Comparison of ENCODE assay signal across 8 mouse cellular contexts in the genomic region with DNA sequence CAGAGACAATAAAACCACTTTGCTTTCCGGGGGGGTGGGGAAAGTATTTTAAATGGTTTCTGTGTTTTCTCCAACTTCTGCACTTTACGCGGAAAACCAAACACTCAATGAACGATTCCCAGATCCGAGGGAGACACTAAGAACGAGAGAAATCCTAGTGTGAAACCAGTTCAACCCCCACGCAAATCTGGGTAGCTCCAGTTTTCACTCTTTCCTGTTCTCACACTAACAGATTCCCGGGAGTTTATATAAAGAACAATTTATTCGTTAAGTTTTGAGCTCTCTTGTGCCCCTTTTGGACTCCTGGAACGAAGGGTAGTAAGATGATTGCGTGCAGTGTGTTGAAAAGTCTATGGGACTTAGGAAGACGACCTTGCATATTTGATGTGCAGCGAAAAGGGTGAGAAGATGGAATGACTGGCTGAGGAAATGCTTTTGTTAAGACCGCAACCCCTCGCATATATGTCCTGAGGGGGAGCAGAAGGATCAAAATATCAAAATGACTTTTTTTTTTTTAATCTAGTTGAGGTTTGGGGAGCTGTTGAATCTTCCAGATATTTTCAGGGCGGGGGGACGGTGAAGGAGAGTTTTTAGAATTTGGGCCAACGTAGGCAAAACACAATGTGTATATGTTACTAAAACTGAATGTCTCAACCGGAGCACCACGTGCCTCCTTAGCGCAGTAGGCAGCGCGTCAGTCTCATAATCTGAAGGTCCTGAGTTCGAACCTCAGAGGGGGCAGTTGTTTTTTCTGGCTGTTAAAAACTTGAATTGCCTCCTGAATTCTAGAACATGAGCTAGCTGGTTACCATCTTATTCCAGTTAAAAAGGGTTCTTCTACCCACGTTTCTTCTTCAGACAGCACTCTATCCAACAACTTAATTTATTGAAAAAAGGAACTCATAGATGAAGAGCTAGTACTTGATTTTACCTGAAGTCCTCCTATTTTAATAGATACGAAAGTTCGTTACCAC. TPM values are rescaled to one million over a fixed set of nuclear protein-coding genes. Genes with fewer than 3 reads are reported as not detected.
A peak's percentile ranks its signal among the peaks of the same experiment; 100 is the strongest.
DNase-seq lines count a peak whose midpoint lies in the region; ATAC-seq and TF ChIP-seq lines count a peak whose summit lies in the region.

No protein-coding gene starts in this region.

- H3K9ac ChIP-seq in forebrain, embryonic 13.5 days: peak overlapping the region; percentile 50
- H3K9ac ChIP-seq in lung, embryonic 14.5 days: peak overlapping the region; percentile 55

- peaks cover 4% of the 10 kb centered on the region for H3K27me3 ChIP-seq in G1E (ENCODE audit: insufficient read depth, low read length)
- 0 out of 2 replicates have a peak, but pooled peaks cover 7% of the 10 kb centered on the region for H3K27me3 ChIP-seq in forebrain, embryonic 13.5 days
- H3K27me3 ChIP-seq in lung, embryonic 14.5 days (ENCODE audit: insufficient read depth, low read length): no peaks in the 10 kb centered on the region

- peak overlapping the region; percentile 70 for H3K4me3 ChIP-seq in G1E (ENCODE audit: low read depth, low read length)
- H3K4me3 ChIP-seq in forebrain, embryonic 13.5 days: peak overlapping the region; percentile 63
- H3K4me3 ChIP-seq in lung, embryonic 14.5 days (ENCODE audit: low read depth, low read length): peak overlapping the region; percentile 57

- intact Hi-C loops in heart, postnatal 10 days (cut with DNase I): no loop called here

- peak overlapping the region; percentile 86 for H3K4me2 ChIP-seq in forebrain, embryonic 13.5 days
- peak overlapping the region; percentile 99 for H3K4me2 ChIP-seq in lung, embryonic 14.5 days

- no peak for TF ChIP-seq CTCF in G1E (IDR thresholded peaks at IDR 0.05; ENCODE audit: low read depth, low read length)
- no peak for TF ChIP-seq CTCF in lung, embryonic 14.5 days (IDR thresholded peaks at IDR 0.05; ENCODE audit: low read depth)

- no peak for ATAC-seq in G1E (ENCODE audit: extremely low read depth, insufficient number of reproducible peaks, low FRiP score, poor library complexity, severe bottlenecking)
- peak; percentile 31; the same call in 1 of the 2 replicates for ATAC-seq in cerebellum, adult (ENCODE audit: insufficient number of reproducible peaks, low FRiP score, low TSS enrichment)
- ATAC-seq in forebrain, embryonic 13.5 days: peak; percentile 50
- ATAC-seq in lung, embryonic 14.5 days (ENCODE audit: insufficient read depth): peak; percentile 45
- peak; percentile 60 for ATAC-seq in neutrophil, adult 5-6 weeks (ENCODE audit: extremely low read depth, insufficient number of reproducible peaks, low FRiP score, poor library complexity, severe bottlenecking)

- no peaks in the 10 kb centered on the region for H3K36me3 ChIP-seq in G1E (replicated peaks)
- H3K36me3 ChIP-seq in forebrain, embryonic 13.5 days (ENCODE audit: poor library complexity, severe bottlenecking): no peaks in the 10 kb centered on the region
- no peaks in the 10 kb centered on the region for H3K36me3 ChIP-seq in lung, embryonic 14.5 days (ENCODE audit: insufficient read depth)

- H3K4me1 ChIP-seq in G1E (ENCODE audit: insufficient read depth, low read depth, low read length): peaks cover 42% of the 10 kb centered on the region
- H3K4me1 ChIP-seq in forebrain, embryonic 13.5 days: peaks cover 9% of the 10 kb centered on the region
- H3K4me1 ChIP-seq in lung, embryonic 14.5 days (ENCODE audit: insufficient read depth): 0 out of 2 replicates have a peak, but pooled peaks cover 6% of the 10 kb centered on the region

- under 1% methylated on average over 27 of the region's 27 CpGs for WGBS in forebrain, embryonic 13.5 days
- under 1% methylated on average over 27 of the region's 27 CpGs for WGBS in lung, embryonic 14.5 days

- no peaks in the 10 kb centered on the region for H3K9me3 ChIP-seq in G1E (replicated peaks)
- H3K9me3 ChIP-seq in forebrain, embryonic 13.5 days (replicated peaks): no peaks in the 10 kb centered on the region
- H3K9me3 ChIP-seq in lung, embryonic 14.5 days (ENCODE audit: low read depth, low read length): no peaks in the 10 kb centered on the region

- DNase-seq in G1E (ENCODE audit: low spot score): no peak
- DNase-seq in heart, postnatal 10 days: peak; percentile 83 to 85
- peak; percentile 76 to 83 for DNase-seq in kidney, postnatal 4 days
- peak; percentile 97 for DNase-seq in lung, embryonic 14.5 days
- DNase-seq in thymus, postnatal 10 days (ENCODE audit: low spot score in 2 of 2): peak; percentile 79 to 83

- H3K27ac ChIP-seq in forebrain, embryonic 13.5 days: no peak overlapping the region
- peak overlapping the region; percentile 60 for H3K27ac ChIP-seq in lung, embryonic 14.5 days (ENCODE audit: low read depth)

RNA-seq across cellular contexts. Expression of a gene that starts 12.0 kb away (rescaled TPM):
- total RNA-seq in G1E (2014; fragmentation: Nextera tagmentation): 91.5 and 93.2 TPM in 2 replicates
- 173 and 196 TPM in 2 replicates for total RNA-seq in G1E (2017)
- polyA plus RNA-seq in G1E (2012): 139 and 188 TPM in 2 replicates
- polyA plus RNA-seq in forebrain, embryonic 13.5 days (2015; fragmentation: Nextera tagmentation; extraction: Ambion mirVana): 109 and 114 TPM in 2 replicates
- total RNA-seq in heart, postnatal 10 days (2021): 10 to 100 TPM; 26.9 to 33.6 TPM
- polyA plus RNA-seq in lung, embryonic 14.5 days (2014; fragmentation: Nextera tagmentation; extraction: Ambion mirVana): 158 and 173 TPM in 2 replicates
- total RNA-seq in neutrophil, adult 5-6 weeks (2017): 85.7 and 96.0 TPM in 2 replicates

RNA-seq across cellular contexts. Expression of a gene that starts 21.6 kb away (rescaled TPM):
- total RNA-seq in G1E (2014; fragmentation: Nextera tagmentation): not detected in 2 replicates
- 0.11 TPM in 1 of 2 replicates, not detected in the other for total RNA-seq in G1E (2017)
- polyA plus RNA-seq in G1E (2012): not detected in 2 replicates
- polyA plus RNA-seq in forebrain, embryonic 13.5 days (2015; fragmentation: Nextera tagmentation; extraction: Ambion mirVana): not detected in 2 replicates
- not detected for total RNA-seq in heart, postnatal 10 days (2021)
- not detected in 2 replicates for polyA plus RNA-seq in lung, embryonic 14.5 days (2014; fragmentation: Nextera tagmentation; extraction: Ambion mirVana)
- not detected in 2 replicates for total RNA-seq in neutrophil, adult 5-6 weeks (2017)

RNA-seq across cellular contexts. Expression of a gene that starts 37.8 kb away (rescaled TPM):
- total RNA-seq in G1E (2014; fragmentation: Nextera tagmentation) (not detected in 2 replicates), G1E (2017) (0.11 TPM in 1 of 2 replicates, not detected in the other)
- polyA plus RNA-seq in G1E (2012): not detected in 2 replicates
- polyA plus RNA-seq in forebrain, embryonic 13.5 days (2015; fragmentation: Nextera tagmentation; extraction: Ambion mirVana): not detected in 2 replicates
- not detected for total RNA-seq in heart, postnatal 10 days (2021)
- not detected in 2 replicates for polyA plus RNA-seq in lung, embryonic 14.5 days (2014; fragmentation: Nextera tagmentation; extraction: Ambion mirVana)
- not detected in 2 replicates for total RNA-seq in neutrophil, adult 5-6 weeks (2017)

RNA-seq across cellular contexts. Expression of a gene that starts 55.9 kb away (rescaled TPM):
- total RNA-seq in G1E (2014; fragmentation: Nextera tagmentation) (0.23 TPM in 1 of 2 replicates, not detected in the other), G1E (2017) (0.06 TPM in 1 of 2 replicates, not detected in the other)
- not detected in 2 replicates for polyA plus RNA-seq in G1E (2012)
- polyA plus RNA-seq in forebrain, embryonic 13.5 days (2015; fragmentation: Nextera tagmentation; extraction: Ambion mirVana): 0.05 TPM in 2 replicates
- not detected for total RNA-seq in heart, postnatal 10 days (2021)
- polyA plus RNA-seq in lung, embryonic 14.5 days (2014; fragmentation: Nextera tagmentation; extraction: Ambion mirVana): 0.05 TPM in 1 of 2 replicates, not detected in the other
- not detected in 2 replicates for total RNA-seq in neutrophil, adult 5-6 weeks (2017)
